Mouse (Mus musculus) ES-Bruce4 (cell line): ENCODE results near the gene Ndrg2.

Experiments
- CTCF ChIP-seq: IDR thresholded peaks from one replicate; pipeline ENCODE4 v1.8.1; 2011; ENCODE audit warnings: low read depth, low read length
- POLR2A ChIP-seq: IDR thresholded peaks from one replicate; pipeline ENCODE4 v1.8.1; 2011; ENCODE audit warnings: low read length; ENCODE audit not compliant: insufficient read depth

DNA sequence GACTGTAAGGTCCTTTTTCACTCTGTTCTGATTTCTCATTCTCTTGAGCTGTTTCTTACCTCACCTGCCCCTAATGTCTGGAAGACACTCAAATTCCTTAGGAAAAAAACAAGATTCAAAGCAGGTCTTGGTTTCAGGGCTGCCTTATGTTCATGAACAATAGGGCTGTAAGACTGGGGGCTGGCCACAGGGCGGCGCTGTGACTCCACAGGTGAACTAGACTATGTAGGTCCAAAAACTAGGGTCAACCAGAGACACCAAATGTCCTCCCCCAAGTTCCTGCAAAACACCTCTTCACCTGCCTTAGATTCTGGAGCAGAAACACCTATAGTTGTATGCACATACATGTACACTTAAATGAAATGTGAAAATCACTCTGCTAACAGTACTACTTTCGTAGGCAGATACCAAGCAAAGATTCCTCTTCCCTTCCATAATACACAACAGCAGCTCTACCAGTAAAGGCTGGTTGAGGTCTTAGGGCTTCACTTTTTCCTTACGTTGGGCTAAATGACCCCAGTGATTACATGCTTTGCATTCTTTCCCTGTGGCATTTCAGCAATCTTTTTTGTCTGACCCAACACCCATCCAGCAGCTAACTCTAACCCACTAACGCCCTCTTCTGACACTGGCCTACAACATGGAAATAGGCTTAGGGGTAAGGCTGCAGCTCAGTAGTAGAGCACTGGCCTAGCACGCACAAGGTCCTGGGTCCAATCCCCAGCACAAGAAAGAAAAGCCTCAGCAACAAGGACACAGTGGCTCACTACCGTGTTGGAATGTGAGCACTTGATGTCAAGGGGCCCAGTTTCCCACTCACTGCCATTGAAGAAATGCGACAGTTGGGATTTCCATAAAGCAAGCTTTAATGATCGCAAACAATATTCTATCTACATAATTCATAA, 10.9 kb downstream of the Ndrg2 start:
- peak; percentile 93 for TF ChIP-seq CTCF
- no peak for TF ChIP-seq POLR2A
